Mouse (Mus musculus): Measurements from ENCODE around the gene Lypd5.
A peak's percentile ranks its signal among the peaks of the same experiment; 100 is the strongest.

- no peak for TF ChIP-seq USF1 (IDR thresholded peaks at IDR 0.05; ENCODE audit: low read depth)
- peak; percentile 35 for TF ChIP-seq CTCF (IDR thresholded peaks at IDR 0.05; ENCODE audit: control insufficient read depth, insufficient read depth, insufficient read length)
- peak; percentile 69 for TF ChIP-seq MAX (IDR thresholded peaks at IDR 0.05)
- no peak for TF ChIP-seq CEBPB (IDR thresholded peaks at IDR 0.05; ENCODE audit: low read depth)
- no peak for TF ChIP-seq FOSL1 (IDR thresholded peaks at IDR 0.05; ENCODE audit: insufficient read depth, low read length, poor library complexity, severe bottlenecking)
- TF ChIP-seq MYOD1 (IDR thresholded peaks at IDR 0.05; ENCODE audit: control insufficient read depth, insufficient read length, low read depth) = no peak
- TF ChIP-seq MYOG (IDR thresholded peaks at IDR 0.05; ENCODE audit: control insufficient read depth, extremely low read depth, insufficient read length) = no peak
These were observed 15.8 kb downstream of the Lypd5 start for GRCm38 (mm10) chr7:24364827-24365226.

All from C2C12 (cell line).